ENCODE assay signal across 8 mouse cellular contexts in genomic region chr14:21252326-21252886, GRCm38 (mm10).
DNase-seq lines count a peak whose midpoint lies in the region; ATAC-seq and TF ChIP-seq lines count a peak whose summit lies in the region.

No protein-coding gene starts in this region.

- peak overlapping the region; percentile 74 for H3K27ac ChIP-seq in heart, embryonic 12.5 days (ENCODE audit: poor library complexity, severe bottlenecking)
- H3K27ac ChIP-seq in embryonic facial prominence, embryonic 12.5 days, result peak overlapping the region; percentile 54
- peak overlapping the region; percentile 88 for H3K27ac ChIP-seq in hindbrain, embryonic 13.5 days
- H3K27ac ChIP-seq in neural tube, embryonic 12.5 days, result peak overlapping the region; percentile 27; the same call in 1 of the 2 replicates
- H3K27ac ChIP-seq in thymus, adult 2 months (ENCODE audit: control insufficient read depth, insufficient read depth, low read length), result no peak overlapping the region

- no peak for ATAC-seq in heart, embryonic 12.5 days (ENCODE audit: insufficient number of reproducible peaks, low FRiP score)
- peak; percentile 90 for ATAC-seq in embryonic facial prominence, embryonic 12.5 days (ENCODE audit: insufficient number of reproducible peaks, insufficient read depth, low FRiP score, low TSS enrichment)
- ATAC-seq in hindbrain, embryonic 13.5 days (ENCODE audit: low FRiP score), result peak; percentile 88
- peak; percentile 91 for ATAC-seq in neural tube, embryonic 12.5 days (ENCODE audit: low FRiP score, low read depth)

- no peaks in the 10 kb centered on the region for H3K9me3 ChIP-seq in heart, embryonic 12.5 days (replicated peaks)
- H3K9me3 ChIP-seq in embryonic facial prominence, embryonic 12.5 days, result no peaks in the 10 kb centered on the region
- H3K9me3 ChIP-seq in hindbrain, embryonic 13.5 days, result no peaks in the 10 kb centered on the region
- H3K9me3 ChIP-seq in neural tube, embryonic 12.5 days, result no peaks in the 10 kb centered on the region

- no peak for TF ChIP-seq CTCF in thymus, adult 2 months (IDR thresholded peaks at IDR 0.05; ENCODE audit: borderline replicate concordance, control insufficient read depth, extremely low read depth, insufficient read depth, low read length, poor library complexity)

- H3K4me2 ChIP-seq in heart, embryonic 12.5 days, result peak overlapping the region; percentile 41
- H3K4me2 ChIP-seq in embryonic facial prominence, embryonic 12.5 days (replicated peaks), result peak overlapping the region; percentile 24; the same call in 1 of the 2 replicates
- peak overlapping the region; percentile 39 for H3K4me2 ChIP-seq in hindbrain, embryonic 13.5 days
- peak overlapping the region; percentile 44 for H3K4me2 ChIP-seq in neural tube, embryonic 12.5 days (replicated peaks)

- no peaks in the 10 kb centered on the region for H3K27me3 ChIP-seq in heart, embryonic 12.5 days (replicated peaks)
- no peaks in the 10 kb centered on the region for H3K27me3 ChIP-seq in embryonic facial prominence, embryonic 12.5 days
- no peaks in the 10 kb centered on the region for H3K27me3 ChIP-seq in hindbrain, embryonic 13.5 days
- H3K27me3 ChIP-seq in neural tube, embryonic 12.5 days (replicated peaks), result no peaks in the 10 kb centered on the region
- H3K27me3 ChIP-seq in thymus, adult 2 months (ENCODE audit: control insufficient read depth, insufficient read depth, low read length), result no peaks in the 10 kb centered on the region

- no peak overlapping the region for H3K9ac ChIP-seq in heart, embryonic 12.5 days
- no peak overlapping the region for H3K9ac ChIP-seq in embryonic facial prominence, embryonic 12.5 days
- 0 out of 2 replicates have a peak overlapping the region, but pooled peaks have one; percentile 2 for H3K9ac ChIP-seq in hindbrain, embryonic 13.5 days
- no peak overlapping the region for H3K9ac ChIP-seq in neural tube, embryonic 12.5 days

- 40% methylated on average over 7 of the region's 7 CpGs for WGBS in heart, embryonic 12.5 days
- 5% methylated on average over 7 of the region's 7 CpGs for WGBS in embryonic facial prominence, embryonic 12.5 days
- WGBS in hindbrain, embryonic 13.5 days, result 6% methylated on average over 7 of the region's 7 CpGs
- WGBS in neural tube, embryonic 12.5 days, result 6% methylated on average over 7 of the region's 7 CpGs
- WGBS in thymus, adult 2 months, result 94% methylated on average over 7 of the region's 7 CpGs

- H3K36me3 ChIP-seq in heart, embryonic 12.5 days, result no peaks in the 10 kb centered on the region
- no peaks in the 10 kb centered on the region for H3K36me3 ChIP-seq in embryonic facial prominence, embryonic 12.5 days
- H3K36me3 ChIP-seq in hindbrain, embryonic 13.5 days, result no peaks in the 10 kb centered on the region
- H3K36me3 ChIP-seq in neural tube, embryonic 12.5 days, result no peaks in the 10 kb centered on the region
- H3K36me3 ChIP-seq in thymus, adult 2 months (ENCODE audit: control insufficient read depth, insufficient read depth, low read length), result no peaks in the 10 kb centered on the region

- H3K4me1 ChIP-seq in heart, embryonic 12.5 days (replicated peaks), result peaks cover 6% of the 10 kb centered on the region; the same call in 1 of the 2 replicates
- H3K4me1 ChIP-seq in embryonic facial prominence, embryonic 12.5 days, result peaks cover 20% of the 10 kb centered on the region; the same call in 1 of the 2 replicates
- peaks cover 28% of the 10 kb centered on the region for H3K4me1 ChIP-seq in hindbrain, embryonic 13.5 days (replicated peaks)
- peaks cover 11% of the 10 kb centered on the region for H3K4me1 ChIP-seq in neural tube, embryonic 12.5 days
- no peaks in the 10 kb centered on the region for H3K4me1 ChIP-seq in thymus, adult 2 months (replicated peaks; ENCODE audit: control insufficient read depth, insufficient read depth, low read length)

- TF ChIP-seq POLR2A in thymus, adult 2 months (IDR thresholded peaks at IDR 0.05; ENCODE audit: control insufficient read depth, extremely low read depth, insufficient read depth, low read length, poor library complexity), result no peak

- no peak for DNase-seq in heart, adult 8-10 months (ENCODE audit: low spot score)
- DNase-seq in layer of hippocampus, postnatal 14 days (ENCODE audit: low spot score in 2 of 2), result peak; percentile 42 to 88
- no peak for DNase-seq in urinary bladder, postnatal 25 days (ENCODE audit: low spot score)
- no peak for DNase-seq in thymus, adult 2 months

- no peak overlapping the region for H3K4me3 ChIP-seq in heart, embryonic 12.5 days
- no peak overlapping the region for H3K4me3 ChIP-seq in embryonic facial prominence, embryonic 12.5 days
- 0 out of 2 replicates have a peak overlapping the region, but pooled peaks have one; percentile 7 for H3K4me3 ChIP-seq in hindbrain, embryonic 13.5 days
- H3K4me3 ChIP-seq in neural tube, embryonic 12.5 days, result no peak overlapping the region
- no peak overlapping the region for H3K4me3 ChIP-seq in thymus, adult 2 months (ENCODE audit: control insufficient read depth, insufficient read depth, low read length)

Comparison
In these comparisons a context has a peak if more than half of its experiments do, and no peak if none do; other contexts are left out.
1. DNase-seq: peak in layer of hippocampus, postnatal 14 days (2 of 2); none in heart, adult 8-10 months (single experiment), urinary bladder, postnatal 25 days (single experiment) and thymus, adult 2 months (single experiment).
2. Peak in every context shown above with its lines, with median percentiles within 50 percentile points of each other: H3K4me2 ChIP-seq.